Mouse (Mus musculus) kidney, adult 18-20 months (tissue): ENCODE results near the gene Olfr1311.
"Not testable (repeated sequence)": the region's sequence is repeated elsewhere in the genome, so short reads cannot be mapped to it uniquely, and the experiment has no call there.

ENCODE experiments used
- DNase-seq: peaks from one replicate; pipeline ENCODE4 v3.0.0; 2021

The Olfr1311 gene

DNA sequence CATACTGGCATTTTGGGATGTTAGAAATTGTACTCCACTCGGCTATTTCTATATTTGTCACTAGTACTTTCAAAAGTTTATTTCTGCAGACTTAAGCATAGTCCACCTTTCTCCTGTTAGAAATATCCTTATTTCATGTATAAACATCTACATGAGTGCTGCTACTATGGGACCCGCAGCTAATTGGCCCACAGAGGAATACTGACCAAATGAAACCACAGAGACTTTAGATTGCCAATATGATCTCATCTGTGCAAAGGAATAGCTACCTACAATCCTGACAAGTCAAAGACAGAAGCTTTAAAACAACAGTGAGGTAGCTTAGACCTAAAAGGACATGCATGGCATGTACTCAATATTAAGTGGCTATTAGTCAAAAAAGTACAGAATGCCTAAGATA lies at the start of gene Olfr1311:
TSS of gene Olfr1311 (minus strand) at position 101 of the 400 bp plus-strand sequence.
- DNase-seq, result no peak

DNA sequence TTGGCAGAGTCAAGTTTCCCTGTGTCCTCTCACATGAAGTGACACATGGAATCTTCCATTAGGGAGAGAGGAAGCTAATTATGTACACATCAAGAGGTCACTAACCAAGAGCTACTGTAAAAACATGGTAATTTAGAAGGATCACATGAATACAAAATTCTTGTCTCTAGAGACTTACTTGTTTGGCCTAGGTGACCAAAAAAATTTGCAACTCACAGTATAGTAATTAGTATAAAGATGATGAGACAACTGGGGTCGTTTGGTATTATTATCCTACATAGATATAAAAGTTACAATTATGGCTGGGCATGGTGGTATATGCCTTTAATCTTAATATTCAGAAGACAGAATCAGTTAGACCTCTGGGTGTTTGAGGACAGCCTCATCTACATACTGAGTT lies 25.9 kb upstream of the Olfr1311 start, which contains the start of gene Olfr1312:
TSS of gene Olfr1312 (minus strand) at position 101 of the 400 bp plus-strand sequence.
- DNase-seq, result no peak

GRCm38 (mm10) chr2:112026971-112027370 lies 2.8 kb upstream of the Olfr1311 start:
- DNase-seq, result not testable (repeated sequence)

DNA sequence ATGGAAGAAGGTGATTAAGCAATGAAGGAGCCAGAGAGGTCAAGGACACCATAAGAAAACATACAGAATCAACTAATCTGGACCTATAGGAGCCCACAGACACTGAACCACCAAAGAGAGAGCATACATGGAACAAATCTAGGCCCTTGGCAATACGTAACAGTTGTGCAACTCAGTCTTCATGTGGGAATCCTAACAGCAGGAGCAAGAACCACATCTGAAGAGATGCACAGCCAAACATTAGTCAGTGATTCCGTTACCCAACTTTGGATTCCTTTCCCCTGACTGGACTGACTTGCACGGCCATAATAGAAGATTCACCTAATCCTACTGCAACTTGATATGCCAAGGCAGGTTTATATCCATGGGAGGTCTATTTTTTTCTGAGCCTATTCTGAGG lies 9.3 kb downstream of the Olfr1311 start:
- no peak for DNase-seq

- DNase-seq, result no peak
Observed at GRCm38 (mm10) chr2:112012608-112013007, 11.6 kb downstream of the Olfr1311 start, which contains the start of gene Olfr1310. Gene Olfr1310 (minus strand): TSS chr2:112012708.

DNA sequence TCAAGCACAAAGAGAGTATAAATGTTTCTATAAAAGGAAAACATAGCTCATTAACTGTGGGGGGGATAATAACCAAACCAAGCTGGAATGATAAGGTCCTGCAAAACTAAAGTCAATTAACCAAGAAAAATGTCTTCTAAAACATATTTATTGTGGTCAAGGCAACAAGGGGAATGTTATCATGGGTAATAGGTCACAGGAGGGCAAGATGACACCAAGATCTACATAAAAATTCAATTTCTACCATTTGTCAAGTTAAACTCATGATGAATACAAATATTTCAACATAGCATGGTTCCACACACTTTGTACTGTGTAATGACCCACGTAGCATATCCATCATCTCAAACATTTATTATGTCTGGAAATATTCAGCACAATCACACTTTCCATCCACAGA lies 34.0 kb downstream of the Olfr1311 start, which contains the start of gene Olfr1309:
TSS of gene Olfr1309 (minus strand) at position 101 of the 400 bp plus-strand sequence.
- no peak for DNase-seq
